In the genomic region with DNA sequence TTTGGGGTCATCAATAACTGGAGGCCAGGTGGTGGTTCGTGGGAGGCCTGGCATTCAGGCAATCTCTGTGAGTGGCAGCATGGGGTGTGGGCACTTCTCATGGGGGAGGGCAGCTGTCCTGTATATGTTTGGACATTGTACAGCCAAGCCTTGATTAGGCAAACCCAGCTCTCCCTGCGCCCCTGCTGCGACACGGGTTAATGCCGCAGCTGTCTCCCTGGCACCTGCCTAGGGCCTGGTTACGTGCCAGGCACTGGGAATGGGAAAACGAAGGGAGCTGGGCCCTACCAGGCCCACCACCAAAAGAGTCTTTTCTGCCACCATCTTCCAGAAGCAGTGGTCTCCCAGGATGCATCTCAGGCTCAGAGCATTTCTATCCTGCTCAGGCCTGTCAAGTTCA, we compare ENCODE assay signal across 19 mouse cellular contexts.
DNase-seq lines count a peak whose midpoint lies in the region; ATAC-seq lines count a peak whose summit lies in the region.
"Had no signal": no experiment of that assay in that cellular context is flagged by ENCODE, and none has a peak within 500 bp of the region (broad histone marks: within the 10 kb centered on the region; RNA-seq: fewer than 3 reads in every experiment).

No protein-coding gene starts in this region.

- H3K4me1 ChIP-seq in forebrain, embryonic 14.5 days (ENCODE audit: control insufficient read depth, insufficient read depth, low read length): no peaks in the 10 kb centered on the region
- peaks cover 20% of the 10 kb centered on the region for H3K4me1 ChIP-seq in forebrain, embryonic 12.5 days
- H3K4me1 ChIP-seq in heart, embryonic 14.5 days (ENCODE audit: control insufficient read depth in 2 of 2, insufficient read depth in 2 of 2, low read length in 2 of 2): peaks cover 34 to 44% of the 10 kb centered on the region in 2 experiments
- H3K4me1 ChIP-seq in limb, embryonic 10.5 days: peaks cover 42% of the 10 kb centered on the region
- H3K4me1 ChIP-seq: megakaryocyte, embryonic 14.5 days had no signal

- intact Hi-C loops in left cerebral cortex, postnatal 4 days (cut with DNase I): no loop called here

- H3K36me3 ChIP-seq in forebrain, embryonic 14.5 days (ENCODE audit: control insufficient read depth, insufficient read depth, low read length): no peaks in the 10 kb centered on the region
- no peaks in the 10 kb centered on the region for H3K36me3 ChIP-seq in forebrain, embryonic 12.5 days (replicated peaks)
- no peaks in the 10 kb centered on the region for H3K36me3 ChIP-seq in heart, embryonic 14.5 days (ENCODE audit: control insufficient read depth, insufficient read depth, low read length)
- no peaks in the 10 kb centered on the region for H3K36me3 ChIP-seq in limb, embryonic 10.5 days
- H3K36me3 ChIP-seq: embryonic facial prominence, embryonic 12.5 days; liver, embryonic 12.5 days; neural tube, embryonic 13.5 days had no signal

- no peaks in the 10 kb centered on the region for H3K9me3 ChIP-seq in forebrain, embryonic 14.5 days (replicated peaks; ENCODE audit: control insufficient read depth, low read length)
- H3K9me3 ChIP-seq in forebrain, embryonic 12.5 days: no peaks in the 10 kb centered on the region
- H3K9me3 ChIP-seq in heart, embryonic 14.5 days (ENCODE audit: control insufficient read depth, low read length): no peaks in the 10 kb centered on the region
- no peaks in the 10 kb centered on the region for H3K9me3 ChIP-seq in limb, embryonic 10.5 days (replicated peaks)
- H3K9me3 ChIP-seq: embryonic facial prominence, embryonic 12.5 days; liver, embryonic 12.5 days; megakaryocyte, embryonic 14.5 days; neural tube, embryonic 13.5 days had no signal

- no peak for ATAC-seq in forebrain, embryonic 14.5 days
- ATAC-seq in forebrain, embryonic 12.5 days (ENCODE audit: low FRiP score): no peak
- no peak for ATAC-seq in heart, embryonic 14.5 days (ENCODE audit: insufficient number of reproducible peaks, insufficient read depth, low FRiP score, low read depth)
- ATAC-seq: hindbrain, embryonic 16.5 days; liver, embryonic 12.5 days had no signal

- WGBS in forebrain, embryonic 14.5 days: 65% methylated on average over 7 of the region's 7 CpGs
- 89% methylated on average over 7 of the region's 7 CpGs for WGBS in forebrain, embryonic 12.5 days
- WGBS in heart, embryonic 14.5 days: 76% methylated on average over 7 of the region's 7 CpGs
- 93% methylated on average over 7 of the region's 7 CpGs for WGBS in limb, embryonic 10.5 days

- H3K27me3 ChIP-seq in forebrain, embryonic 14.5 days (replicated peaks; ENCODE audit: control insufficient read depth, insufficient read depth, low read length): no peaks in the 10 kb centered on the region
- H3K27me3 ChIP-seq in forebrain, embryonic 12.5 days: peaks cover 22% of the 10 kb centered on the region
- no peaks in the 10 kb centered on the region for H3K27me3 ChIP-seq in heart, embryonic 14.5 days (ENCODE audit: control insufficient read depth, insufficient read depth, low read length)
- H3K27me3 ChIP-seq in limb, embryonic 10.5 days (ENCODE audit: low read depth, poor library complexity, severe bottlenecking): no peaks in the 10 kb centered on the region
- H3K27me3 ChIP-seq: embryonic facial prominence, embryonic 12.5 days; neural tube, embryonic 13.5 days had no signal

- H3K27ac ChIP-seq in forebrain, embryonic 14.5 days (ENCODE audit: low read depth, low read length): no peak overlapping the region
- no peak overlapping the region for H3K27ac ChIP-seq in forebrain, embryonic 12.5 days
- peak overlapping the region; percentile 49 to 71; a peak in 3 of 4 replicates for H3K27ac ChIP-seq in heart, embryonic 14.5 days (replicated peaks in 1 of 2; ENCODE audit: control insufficient read depth in 1 of 2, insufficient read depth in 1 of 2, low read depth in 2 of 2, low read length in 2 of 2)
- H3K27ac ChIP-seq in limb, embryonic 10.5 days: peak overlapping the region; percentile 30; the same call in 1 of the 2 replicates
- H3K27ac ChIP-seq: embryonic facial prominence, embryonic 12.5 days; kidney, postnatal 0 days; liver, embryonic 12.5 days; neural tube, embryonic 13.5 days; stomach, postnatal 0 days had no signal

- H3K4me3 ChIP-seq in forebrain, embryonic 14.5 days (ENCODE audit: low read depth, low read length): no peak overlapping the region
- no peak overlapping the region for H3K4me3 ChIP-seq in forebrain, embryonic 12.5 days (replicated peaks)
- no peak overlapping the region for H3K4me3 ChIP-seq in heart, embryonic 14.5 days (ENCODE audit: control insufficient read depth in 1 of 2, insufficient read depth in 1 of 2, low read depth in 1 of 2, low read length in 2 of 2)
- no peak overlapping the region for H3K4me3 ChIP-seq in limb, embryonic 10.5 days
- H3K4me3 ChIP-seq: embryonic facial prominence, embryonic 12.5 days; liver, embryonic 12.5 days; megakaryocyte, embryonic 14.5 days; neural tube, embryonic 13.5 days had no signal

- DNase-seq in forebrain, embryonic 14.5 days (ENCODE audit: low spot score): peak; percentile 27
- no peak for DNase-seq in heart, adult 18-20 months
- peak; percentile 89 for DNase-seq in left cerebral cortex, postnatal 4 days
- DNase-seq in left cerebral cortex, adult 9 months (ENCODE audit: low spot score in 2 of 2): no peak
- no peak for DNase-seq in limb, embryonic 10.5 days (ENCODE audit: low spot score)
- DNase-seq in thymus, postnatal 0 days (ENCODE audit: low spot score): no peak
- DNase-seq: adrenal gland, postnatal 14 days; kidney, adult 18-20 months; lung, adult 2 months; thymus, postnatal 14 days had no signal

- H3K4me2 ChIP-seq in forebrain, embryonic 14.5 days (ENCODE audit: low read length): no peak overlapping the region
- no peak overlapping the region for H3K4me2 ChIP-seq in forebrain, embryonic 12.5 days
- H3K4me2 ChIP-seq in heart, embryonic 14.5 days (ENCODE audit: low read length): no peak overlapping the region
- H3K4me2 ChIP-seq: embryonic facial prominence, embryonic 12.5 days; liver, embryonic 12.5 days; neural tube, embryonic 13.5 days had no signal

- H3K9ac ChIP-seq in forebrain, embryonic 14.5 days (ENCODE audit: low read length): no peak overlapping the region
- no peak overlapping the region for H3K9ac ChIP-seq in forebrain, embryonic 12.5 days
- peak overlapping the region; percentile 38; the same call in 1 of the 2 replicates for H3K9ac ChIP-seq in heart, embryonic 14.5 days (ENCODE audit: low read length)
- H3K9ac ChIP-seq: embryonic facial prominence, embryonic 12.5 days; liver, embryonic 12.5 days; neural tube, embryonic 13.5 days had no signal

Comparison
In these comparisons a context has a peak if more than half of its experiments do, and no peak if none do; other contexts are left out.
1. DNase-seq: peak in forebrain, embryonic 14.5 days (single experiment) and left cerebral cortex, postnatal 4 days (single experiment); none in heart, adult 18-20 months (0 of 2), left cerebral cortex, adult 9 months (0 of 2), limb, embryonic 10.5 days (single experiment) and thymus, postnatal 0 days (single experiment).
2. H3K27ac ChIP-seq: peak in heart, embryonic 14.5 days (2 of 2) and limb, embryonic 10.5 days (single experiment); none in forebrain, embryonic 14.5 days (single experiment) and forebrain, embryonic 12.5 days (single experiment).